Comparison of ENCODE assay signal across 7 mouse cellular contexts in genomic region chr5:137032641-137033074, GRCm38 (mm10). TPM values are rescaled to one million over a fixed set of nuclear protein-coding genes. Genes with fewer than 3 reads are reported as not detected.
A peak's percentile ranks its signal among the peaks of the same experiment; 100 is the strongest.
DNase-seq lines count a peak whose midpoint lies in the region; ATAC-seq lines count a peak whose summit lies in the region.

No protein-coding gene starts in this region.

- DNase-seq in adrenal gland, adult 18-20 months (ENCODE audit: low spot score in 2 of 2): peak; percentile 88 to 94
- peak; percentile 90 for DNase-seq in embryo, embryonic 10.5 days (ENCODE audit: low spot score)
- peak; percentile 86 for DNase-seq in gastrocnemius, postnatal 25 days
- peak; percentile 95 for DNase-seq in intestine, embryonic 14.5 days (ENCODE audit: low spot score)
- peak; percentile 92 for DNase-seq in left cerebral cortex, postnatal 4 days
- peak; percentile 99 for DNase-seq in midbrain, embryonic 11.5 days (ENCODE audit: low spot score, missing footprints)
- DNase-seq in skeletal muscle tissue, adult 2 months (ENCODE audit: low read depth, low spot score): peak; percentile 62

- peak overlapping the region; percentile 98 for H3K4me2 ChIP-seq in intestine, embryonic 14.5 days (ENCODE audit: low read length)
- peak overlapping the region; percentile 97 for H3K4me2 ChIP-seq in midbrain, embryonic 11.5 days

- H3K27me3 ChIP-seq in intestine, embryonic 14.5 days (replicated peaks; ENCODE audit: control insufficient read depth, insufficient read depth, low read length): peaks cover 46% of the 10 kb centered on the region
- H3K27me3 ChIP-seq in midbrain, embryonic 11.5 days (ENCODE audit: control insufficient read depth, insufficient read depth, low read length): peaks cover 44% of the 10 kb centered on the region

- H3K27ac ChIP-seq in intestine, embryonic 14.5 days (ENCODE audit: low read depth): no peak overlapping the region
- H3K27ac ChIP-seq in midbrain, embryonic 11.5 days (ENCODE audit: low read depth, low read length): no peak overlapping the region

- H3K9me3 ChIP-seq in intestine, embryonic 14.5 days (ENCODE audit: control insufficient read depth, low read length): no peaks in the 10 kb centered on the region
- H3K9me3 ChIP-seq in midbrain, embryonic 11.5 days (ENCODE audit: control insufficient read depth, low read length): no peaks in the 10 kb centered on the region

- peaks cover 25% of the 10 kb centered on the region for H3K36me3 ChIP-seq in intestine, embryonic 14.5 days (ENCODE audit: control insufficient read depth, insufficient read depth, low read length)
- peaks cover 2% of the 10 kb centered on the region; the same call in 1 of the 2 replicates for H3K36me3 ChIP-seq in midbrain, embryonic 11.5 days (ENCODE audit: control insufficient read depth, insufficient read depth, low read length)

- ATAC-seq in intestine, embryonic 14.5 days (replicated peaks; ENCODE audit: low FRiP score, low TSS enrichment, low read depth): peak; percentile 77
- ATAC-seq in midbrain, embryonic 11.5 days (ENCODE audit: low FRiP score): peak; percentile 74

- H3K9ac ChIP-seq in intestine, embryonic 14.5 days (ENCODE audit: low read length): peak overlapping the region; percentile 13; the same call in 1 of the 2 replicates
- peak overlapping the region; percentile 40 for H3K9ac ChIP-seq in midbrain, embryonic 11.5 days (ENCODE audit: low read length)

- peak overlapping the region; percentile 40 for H3K4me3 ChIP-seq in intestine, embryonic 14.5 days (ENCODE audit: low read depth, low read length)
- peak overlapping the region; percentile 43 for H3K4me3 ChIP-seq in midbrain, embryonic 11.5 days (ENCODE audit: low read depth, low read length)

- H3K4me1 ChIP-seq in intestine, embryonic 14.5 days (replicated peaks; ENCODE audit: control insufficient read depth, insufficient read depth, low read length): peaks cover 22% of the 10 kb centered on the region
- peaks cover 26% of the 10 kb centered on the region for H3K4me1 ChIP-seq in midbrain, embryonic 11.5 days (ENCODE audit: control insufficient read depth, insufficient read depth, low read length)

- under 1% methylated on average over 49 of the region's 49 CpGs for WGBS in intestine, embryonic 14.5 days
- 0% methylated on average over 49 of the region's 49 CpGs for WGBS in midbrain, embryonic 11.5 days

- intact Hi-C loops in left cerebral cortex, postnatal 4 days (cut with DNase I): loop anchor here (5.0 kb wide), 1 partner anchor 255 kb away; the partner anchor contains the start of gene Ache

RNA-seq across cellular contexts. Expression of gene Vgf, which starts 6.5 kb away (rescaled TPM):
- 10 to 100 TPM; 12.8 to 15.6 TPM for total RNA-seq in adrenal gland, adult 18-20 months (2021)
- not detected for total RNA-seq in gastrocnemius, postnatal 25 days (2021)
- 0.36 and 0.53 TPM in 2 replicates for polyA plus RNA-seq in intestine, embryonic 14.5 days (2014; fragmentation: Nextera tagmentation; extraction: Ambion mirVana)
- 10 to 100 TPM; 48.5 to 78.9 TPM for total RNA-seq in left cerebral cortex, postnatal 4 days (2021)
- polyA plus RNA-seq in midbrain, embryonic 11.5 days (2014; fragmentation: Nextera tagmentation; extraction: Ambion mirVana): 0.40 and 0.59 TPM in 2 replicates

RNA-seq across cellular contexts. Expression of gene Ap1s1, which starts 13.3 kb away (rescaled TPM):
- 10 to 100 TPM; 90.6 to 96.8 TPM for total RNA-seq in adrenal gland, adult 18-20 months (2021)
- 10 to 100 TPM; 13.5 to 23.4 TPM for total RNA-seq in gastrocnemius, postnatal 25 days (2021)
- polyA plus RNA-seq in intestine, embryonic 14.5 days (2014; fragmentation: Nextera tagmentation; extraction: Ambion mirVana): 188 and 189 TPM in 2 replicates
- 100 to 1,000 TPM; 193 to 208 TPM for total RNA-seq in left cerebral cortex, postnatal 4 days (2021)
- 176 and 192 TPM in 2 replicates for polyA plus RNA-seq in midbrain, embryonic 11.5 days (2014; fragmentation: Nextera tagmentation; extraction: Ambion mirVana)

RNA-seq across cellular contexts. Expression of gene Serpine1, which starts 39.4 kb away (rescaled TPM):
- total RNA-seq in adrenal gland, adult 18-20 months (2021): 10 to 100 TPM in 1 of 2 experiments, 1 to 10 TPM in 1; 3.3 to 17.1 TPM
- 1 to 10 TPM; 1.3 to 4.9 TPM for total RNA-seq in gastrocnemius, postnatal 25 days (2021)
- 0.34 and 0.36 TPM in 2 replicates for polyA plus RNA-seq in intestine, embryonic 14.5 days (2014; fragmentation: Nextera tagmentation; extraction: Ambion mirVana)
- under 1 TPM; 0.60 TPM for total RNA-seq in left cerebral cortex, postnatal 4 days (2021)
- not detected in 2 replicates for polyA plus RNA-seq in midbrain, embryonic 11.5 days (2014; fragmentation: Nextera tagmentation; extraction: Ambion mirVana)

RNA-seq across cellular contexts. Expression of gene Znhit1, which starts 44.8 kb away (rescaled TPM):
- total RNA-seq in adrenal gland, adult 18-20 months (2021): 10 to 100 TPM; 87.2 to 93.5 TPM
- 10 to 100 TPM; 61.4 to 70.4 TPM for total RNA-seq in gastrocnemius, postnatal 25 days (2021)
- 102 and 104 TPM in 2 replicates for polyA plus RNA-seq in intestine, embryonic 14.5 days (2014; fragmentation: Nextera tagmentation; extraction: Ambion mirVana)
- total RNA-seq in left cerebral cortex, postnatal 4 days (2021): 10 to 100 TPM; 90.8 to 93.9 TPM
- 91.1 and 92.1 TPM in 2 replicates for polyA plus RNA-seq in midbrain, embryonic 11.5 days (2014; fragmentation: Nextera tagmentation; extraction: Ambion mirVana)

RNA-seq across cellular contexts. Expression of gene Plod3, which starts 45.8 kb away (rescaled TPM):
- 10 to 100 TPM; 68.7 to 72.3 TPM for total RNA-seq in adrenal gland, adult 18-20 months (2021)
- total RNA-seq in gastrocnemius, postnatal 25 days (2021): 10 to 100 TPM; 20.9 to 23.6 TPM
- polyA plus RNA-seq in intestine, embryonic 14.5 days (2014; fragmentation: Nextera tagmentation; extraction: Ambion mirVana): 42.0 and 44.1 TPM in 2 replicates
- total RNA-seq in left cerebral cortex, postnatal 4 days (2021): 10 to 100 TPM; 46.7 to 52.1 TPM
- 21.4 and 23.1 TPM in 2 replicates for polyA plus RNA-seq in midbrain, embryonic 11.5 days (2014; fragmentation: Nextera tagmentation; extraction: Ambion mirVana)

Comparison
In these comparisons a context has a peak if more than half of its experiments do, and no peak if none do; other contexts are left out.
1. RNA of gene Vgf, which starts 6.5 kb away (total RNA-seq): 48.5 to 78.9 TPM in left cerebral cortex, postnatal 4 days and 12.8 to 15.6 TPM in adrenal gland, adult 18-20 months; not detected in gastrocnemius, postnatal 25 days; every median in the first group is over 10 times any median in the second.
2. Peak in every context shown above with its lines, with median percentiles within 50 percentile points of each other: DNase-seq.